Mouse (Mus musculus): ENCODE results near the gene Clec3b. TPM values are rescaled to one million over a fixed set of nuclear protein-coding genes. Genes with fewer than 3 reads are reported as not detected.

The Clec3b gene
- total RNA-seq (2023): 1 to 10 TPM in 1 of 2 experiments, not detected in 1; 1.2 TPM

GRCm38 (mm10) chr9:123150241-123151020 lies at the start of gene Clec3b:
Gene Clec3b (plus strand): TSS chr9:123150946.

GRCm38 (mm10) chr9:123112805-123113521 lies 37.8 kb upstream of the Clec3b start, which contains the start of the genes Zdhhc3 and Exosc7:
Gene Zdhhc3 (minus strand): TSS chr9:123113205.
Gene Exosc7 (plus strand): TSS chr9:123113215.

Other genes with a start within 250 kb of the Clec3b start
- not detected for gene Zfp105, start 227.9 kb upstream of the Clec3b start, total RNA-seq (2023)
- 10 to 100 TPM; 42.5 to 43.6 TPM for gene 1110059G10Rik, start 199.9 kb upstream of the Clec3b start, total RNA-seq (2023)
- gene Kif15, start 199.9 kb upstream of the Clec3b start, total RNA-seq (2023): 10 to 100 TPM in 1 of 2 experiments, 1 to 10 TPM in 1; 2.3 to 10.9 TPM
- 10 to 100 TPM; 17.7 to 21.4 TPM for gene Tmem42, start 129.6 kb upstream of the Clec3b start, total RNA-seq (2023)
- gene Tgm4, start 116.2 kb upstream of the Clec3b start, total RNA-seq (2023): 1 to 10 TPM in 1 of 2 experiments, under 1 TPM in 1; 0.96 to 4.1 TPM
- 10 to 100 TPM; 56.6 to 57.0 TPM for gene Zdhhc3, start 37.7 kb upstream of the Clec3b start, total RNA-seq (2023)
- gene Exosc7, start 37.7 kb upstream of the Clec3b start, total RNA-seq (2023): 10 to 100 TPM; 50.1 to 62.1 TPM
- under 1 TPM; 0.30 to 0.44 TPM for gene Cdcp1, start 65.1 kb downstream of the Clec3b start, total RNA-seq (2023)
- 1 to 10 TPM; 1.4 to 1.8 TPM for gene Tmem158, start 109.8 kb downstream of the Clec3b start, total RNA-seq (2023)
- gene Lars2, start 216.0 kb downstream of the Clec3b start, total RNA-seq (2023): 100 to 1,000 TPM; 479 to 853 TPM